Mouse (Mus musculus) left cerebral cortex, postnatal 4 days (tissue): ENCODE data around the gene Armc5. TPM values are rescaled to one million over a fixed set of nuclear protein-coding genes. Genes with fewer than 3 reads are reported as not detected.

Source experiments
- DNase-seq: peaks from one replicate; pipeline ENCODE4 v3.0.0-alpha.2; 2022
- intact Hi-C: fragments of 180-260 bp; cut with DNase I; formaldehyde crosslinking; loops from one replicate; pipeline ENCODE4 v1.15.1; 2025
- total RNA-seq, 2 experiments: library from RNA; stranded (reverse); gene quantifications; 2 replicates each; pipeline ENCODE4 v1.2.3; 2021

Gene Armc5
- 10 to 100 TPM; 10.3 to 11.2 TPM for total RNA-seq

DNA sequence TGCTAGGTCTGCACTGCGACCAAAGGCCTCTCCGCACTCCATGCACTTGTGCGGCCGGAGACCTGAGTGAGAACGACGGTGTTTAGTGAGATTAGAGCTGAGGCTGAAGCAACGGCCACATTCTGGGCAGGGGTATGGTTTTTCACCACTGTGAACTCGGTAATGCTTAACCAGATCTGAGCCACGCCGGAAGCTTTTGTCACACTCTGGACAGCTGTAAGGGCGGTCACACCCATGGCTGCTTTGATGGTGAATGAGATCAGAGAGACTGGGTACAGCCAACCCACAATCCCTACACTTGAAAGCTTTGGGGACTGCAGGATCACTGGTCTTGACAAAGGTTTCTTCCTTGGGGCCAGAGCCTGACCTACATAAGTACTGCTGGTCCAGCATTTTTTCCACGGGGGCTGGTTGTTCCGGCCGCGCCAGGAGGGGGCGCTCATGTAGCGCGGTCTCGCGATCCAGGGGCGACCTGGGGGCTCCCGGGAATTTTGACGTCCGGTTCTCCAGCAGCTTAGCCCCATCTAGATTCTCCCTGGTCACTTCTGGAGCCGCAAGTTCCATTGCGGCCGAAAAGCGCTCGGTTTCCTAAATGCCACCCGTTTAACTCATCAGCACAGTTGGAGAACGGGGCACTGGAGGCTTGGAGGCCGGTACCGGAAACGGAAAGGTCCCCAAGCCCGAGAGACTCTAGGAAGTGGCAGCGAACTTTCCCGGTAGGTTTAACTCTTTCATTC lies at the start of gene Armc5:
Gene Armc5, plus strand, starts transcription at position 487 of the 737 bp plus-strand sequence.
- intact Hi-C loops, result no loop called here
- peak; percentile 87 for DNase-seq

DNA sequence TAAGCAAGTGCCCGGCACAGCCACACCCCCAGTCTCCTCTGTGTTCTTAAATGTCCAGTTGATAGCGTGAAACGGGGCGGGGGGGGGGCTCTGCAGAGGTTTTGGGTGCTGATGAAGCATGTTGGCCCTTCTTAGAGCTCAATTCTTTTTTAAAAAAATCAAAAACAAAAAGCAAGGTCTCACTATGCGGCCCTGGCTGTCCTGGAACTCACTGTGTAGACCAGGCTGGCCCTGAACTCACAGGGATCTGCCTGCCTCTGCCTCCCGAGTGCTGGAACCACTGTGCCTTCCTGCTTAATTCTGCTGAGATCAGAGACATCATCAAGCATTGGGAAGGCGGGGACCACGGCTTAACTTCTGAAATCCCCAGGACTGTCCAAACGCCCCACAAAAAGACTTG lies 35.5 kb upstream of the Armc5 start:
- DNase-seq, result no peak
- intact Hi-C loops, result no loop called here

GRCm38 (mm10) chr7:128203071-128203470 lies 34.1 kb upstream of the Armc5 start:
- DNase-seq, result no peak
- intact Hi-C loops, result no loop called here

DNA sequence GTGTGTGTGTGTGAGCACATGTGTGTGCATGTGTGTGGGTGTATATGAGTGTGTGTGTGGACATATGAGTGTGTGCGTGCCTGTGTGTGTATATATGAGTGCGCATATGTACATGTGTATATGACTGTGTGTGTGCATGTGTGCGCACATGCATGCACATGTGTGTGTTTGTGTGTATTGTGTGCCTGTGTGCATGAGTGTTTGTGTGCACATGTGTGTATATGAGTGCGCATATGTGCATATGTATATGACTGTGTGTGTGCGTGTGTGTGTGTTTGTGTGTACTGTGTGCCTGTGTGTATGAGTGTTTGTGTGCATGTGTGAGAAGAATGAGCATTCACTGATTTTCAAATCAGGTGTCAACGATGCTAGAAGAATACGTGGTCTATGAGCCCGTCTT lies 33.0 kb upstream of the Armc5 start:
- intact Hi-C loops, result no loop called here

GRCm38 (mm10) chr7:128205695-128206094 lies 31.4 kb upstream of the Armc5 start:
- intact Hi-C loops, result loop anchor here (5.0 kb wide), 1 partner anchor 218 kb away; no protein-coding TSS in a partner anchor
- DNase-seq, result no peak

More for the DNA sequence above, 33.0 kb upstream of the Armc5 start:
- DNase-seq, result no peak

GRCm38 (mm10) chr7:128206152-128206551 lies 31.0 kb upstream of the Armc5 start, which contains the start of gene Cox6a2:
Gene Cox6a2 (minus strand): TSS chr7:128206387.
- intact Hi-C loops, result loop anchor here (5.0 kb wide), 1 partner anchor 219 kb away; no protein-coding TSS in a partner anchor
- no peak for DNase-seq

GRCm38 (mm10) chr7:128208187-128208586 lies 29.0 kb upstream of the Armc5 start:
- peak; percentile 59 for DNase-seq
- intact Hi-C loops, result loop anchor here (2.0 to 5.0 kb wide), 2 partner anchors 107 to 221 kb away; no protein-coding TSS in a partner anchor

DNA sequence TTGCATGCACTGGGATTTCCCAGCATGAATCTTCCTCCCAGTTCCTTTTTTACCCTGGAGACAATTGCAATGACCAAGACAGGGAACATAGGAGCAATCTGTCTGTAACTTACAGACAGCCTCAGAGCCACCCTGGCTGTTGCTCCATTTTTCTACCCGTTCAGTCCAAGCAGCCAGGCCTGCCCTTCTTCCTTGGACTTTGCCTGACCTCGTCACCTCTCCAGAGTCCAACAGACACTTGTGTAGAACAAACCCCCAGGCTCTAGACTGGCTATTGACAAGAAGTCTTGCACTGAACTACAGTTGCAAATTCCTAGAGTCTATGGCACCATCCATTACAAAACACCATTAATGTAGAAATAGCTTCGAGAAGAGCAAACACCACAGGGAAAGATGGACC lies 27.3 kb upstream of the Armc5 start:
- intact Hi-C loops, result loop anchor here (2.0 to 5.0 kb wide), 2 partner anchors 109 to 223 kb away; no protein-coding TSS in a partner anchor

DNA sequence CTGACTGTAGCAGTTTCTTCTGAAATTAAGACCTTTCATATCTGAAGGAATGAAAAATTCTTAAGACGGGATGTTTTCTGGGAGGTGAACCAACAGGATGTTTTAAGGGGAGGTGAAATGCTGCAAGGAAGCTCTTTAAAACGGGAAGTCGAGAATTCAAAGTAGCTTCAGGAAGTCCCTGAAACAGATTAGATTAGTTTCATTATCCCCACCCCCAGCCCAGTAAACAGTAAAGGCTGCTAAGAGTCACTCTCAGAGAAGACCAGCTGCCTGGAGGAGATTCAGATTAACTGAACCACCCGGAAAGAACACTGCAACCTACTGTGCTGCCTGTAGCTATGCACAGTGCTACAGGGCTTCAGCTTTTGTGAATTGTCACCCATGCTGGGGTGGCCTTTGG lies 17.2 kb upstream of the Armc5 start:
- DNase-seq, result no peak
- intact Hi-C loops, result no loop called here

More for the DNA sequence above, 27.3 kb upstream of the Armc5 start:
- no peak for DNase-seq

DNA sequence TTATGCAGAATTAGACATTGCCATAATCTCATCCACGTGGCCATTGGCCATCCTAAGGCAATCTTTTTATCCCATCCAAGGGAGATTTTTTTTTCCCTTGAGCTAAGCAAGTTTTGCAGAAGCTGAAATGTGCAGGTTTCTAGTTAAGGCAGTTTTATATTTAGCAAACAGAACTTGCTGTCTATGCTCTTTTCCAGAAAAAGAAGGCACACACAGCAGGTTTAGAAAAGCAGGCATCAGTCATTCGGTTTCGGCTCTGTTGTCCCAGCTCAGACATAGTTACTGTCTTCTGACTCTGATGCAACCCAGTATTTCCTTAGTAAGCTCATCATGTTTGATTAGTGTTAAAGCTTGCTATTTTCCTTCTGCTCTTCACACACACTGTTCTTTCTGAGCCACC lies 16.2 kb upstream of the Armc5 start:
- DNase-seq, result no peak
- intact Hi-C loops, result no loop called here

GRCm38 (mm10) chr7:128231741-128232140 lies 5.4 kb upstream of the Armc5 start:
- DNase-seq, result no peak
- intact Hi-C loops, result no loop called here

DNA sequence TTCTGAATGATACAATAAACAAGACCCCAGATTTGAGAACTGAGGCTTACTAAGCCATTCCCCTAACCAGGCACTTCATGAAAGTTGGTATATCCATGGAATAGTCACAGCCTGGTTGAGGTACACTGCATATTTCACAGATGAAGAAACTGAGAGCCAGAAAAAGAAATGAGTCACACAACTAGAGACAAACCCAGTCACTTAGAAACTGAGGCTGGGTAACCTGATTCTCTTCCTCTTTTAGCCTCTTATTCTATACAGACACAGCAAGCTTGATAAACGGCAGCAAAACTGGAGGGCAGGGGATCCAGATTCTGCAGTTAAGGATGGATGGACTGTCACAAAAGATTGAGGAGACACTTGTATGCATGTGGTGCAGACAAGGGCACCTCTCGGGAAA lies 2.3 kb upstream of the Armc5 start:
- DNase-seq, result no peak
- intact Hi-C loops, result no loop called here

- intact Hi-C loops, result no loop called here
- no peak for DNase-seq
Observed at GRCm38 (mm10) chr7:128235481-128235880, 1.7 kb upstream of the Armc5 start.

GRCm38 (mm10) chr7:128236426-128236825 lies 716 bp upstream of the Armc5 start:
- no peak for DNase-seq
- intact Hi-C loops, result no loop called here

- intact Hi-C loops, result no loop called here
- DNase-seq, result no peak
Observed at GRCm38 (mm10) chr7:128237593-128237926, 418 bp downstream of the Armc5 start.

DNA sequence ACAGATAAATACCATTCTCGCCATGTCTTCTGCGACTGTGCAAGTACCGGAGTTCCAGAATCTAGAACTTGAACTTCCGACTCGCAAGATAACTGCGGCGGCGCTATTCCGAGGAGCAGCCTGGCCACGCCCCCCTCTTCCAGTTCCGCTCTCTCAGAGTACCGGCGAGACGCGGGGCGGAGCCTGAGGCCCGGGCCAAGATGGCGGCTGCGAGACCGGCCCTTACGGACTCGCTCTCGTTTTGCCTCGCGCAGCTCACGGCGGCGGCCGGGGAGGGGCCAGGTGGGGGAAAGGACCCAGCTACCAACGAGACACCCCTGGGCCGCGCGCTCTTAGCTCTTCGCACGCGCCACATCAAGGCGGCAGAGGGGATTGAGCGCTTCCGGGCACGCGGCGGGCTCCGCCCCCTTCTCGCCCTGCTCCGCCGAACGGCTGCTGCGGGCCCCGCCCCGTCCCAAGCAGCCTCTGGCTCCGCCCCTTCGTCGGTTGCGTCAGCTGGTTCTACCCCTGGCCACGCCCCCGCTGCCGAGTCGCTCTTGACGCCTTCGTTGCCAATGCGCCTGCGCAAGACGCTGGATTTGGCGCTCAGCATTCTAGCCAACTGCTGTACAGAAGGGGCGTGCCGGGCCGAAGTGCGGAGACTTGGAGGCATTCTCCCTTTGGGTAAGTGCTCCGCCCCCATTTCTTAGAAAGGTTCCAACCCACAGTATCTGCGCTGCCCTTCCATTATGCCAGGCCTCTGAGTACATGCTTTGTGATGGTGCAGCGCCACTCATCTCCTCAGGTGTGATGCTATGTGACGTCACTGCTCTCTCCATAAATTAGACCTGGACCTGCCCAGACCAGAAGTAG lies 1.0 kb downstream of the Armc5 start, which contains the start of gene 9130023H24Rik:
Gene 9130023H24Rik, minus strand, starts transcription at position 105 of the 852 bp plus-strand sequence.
- intact Hi-C loops, result no loop called here

GRCm38 (mm10) chr7:128238991-128239390 lies 1.8 kb downstream of the Armc5 start:
- DNase-seq, result no peak
- intact Hi-C loops, result no loop called here

More for the DNA sequence above, 1.0 kb downstream of the Armc5 start, which contains the start of gene 9130023H24Rik:
- DNase-seq, result peak; percentile 100

- intact Hi-C loops, result loop anchor here (10.0 kb wide), 1 partner anchor 175 kb away; the partner anchor contains the start of gene Rgs10
- peak; percentile 43 for DNase-seq
Observed at GRCm38 (mm10) chr7:128240131-128240784, 3.1 kb downstream of the Armc5 start.

DNA sequence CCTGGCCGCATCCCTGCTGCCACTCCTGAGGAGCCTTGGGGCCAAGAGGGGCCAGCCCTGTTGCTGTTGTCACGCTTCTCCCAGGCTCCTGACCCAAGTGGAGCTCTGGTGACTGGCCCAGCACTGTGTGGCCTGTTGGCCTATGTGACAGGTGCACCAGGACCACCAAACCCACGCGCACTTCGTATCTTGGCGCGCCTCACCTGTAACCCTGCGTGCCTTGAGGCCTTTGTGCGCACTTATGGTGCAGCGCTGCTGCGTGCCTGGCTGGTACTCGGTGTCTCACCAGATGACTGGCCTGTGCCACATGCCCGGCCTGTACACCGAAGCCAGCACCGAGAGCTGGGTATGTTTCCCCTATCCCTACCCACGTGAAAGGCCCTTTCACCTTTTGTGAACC lies 5.2 kb downstream of the Armc5 start:
- DNase-seq, result no peak
- intact Hi-C loops, result loop anchor here (10.0 kb wide), 1 partner anchor 172 kb away; the partner anchor contains the start of gene Rgs10

DNA sequence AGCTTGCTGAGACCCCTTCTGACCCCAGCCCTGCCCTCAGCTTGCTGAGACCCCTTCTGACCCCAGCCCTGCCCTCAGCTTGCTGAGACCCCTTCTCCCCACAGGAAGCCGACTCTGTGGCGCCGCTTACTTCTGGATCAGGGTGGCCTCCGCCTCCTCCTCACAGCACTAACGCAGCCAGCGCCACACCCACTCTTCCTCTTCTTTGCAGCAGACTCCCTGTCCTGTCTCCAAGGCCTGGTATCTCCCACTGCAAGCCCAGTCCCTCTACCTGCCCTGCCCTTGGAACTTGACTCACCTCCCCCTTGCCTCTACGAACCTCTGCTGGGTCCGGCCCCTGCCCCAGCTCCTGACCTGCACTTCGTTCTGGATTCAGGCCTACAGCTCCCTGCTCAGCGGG lies 6.8 kb downstream of the Armc5 start:
- DNase-seq, result no peak
- intact Hi-C loops, result loop anchor here (10.0 kb wide), 1 partner anchor 171 kb away; the partner anchor contains the start of gene Rgs10
